Mouse (Mus musculus) MEL (cell line): ENCODE measurements around the gene Dglucy. TPM values are rescaled to one million over a fixed set of nuclear protein-coding genes. Genes with fewer than 3 reads are reported as not detected.
"Not testable (repeated sequence)": the region's sequence is repeated elsewhere in the genome, so short reads cannot be mapped to it uniquely, and the experiment has no call there.

Experiments
- DNase-seq: peaks from one replicate; pipeline ENCODE4 v3.0.0; 2011; ENCODE audit warnings: low read depth, low spot score
- H3K27ac ChIP-seq: 2 replicates; pipeline ENCODE4 v1.5.1; 2012; ENCODE audit warnings: low read depth, mild to moderate bottlenecking, control low read depth, low read length, moderate library complexity; ENCODE audit not compliant: control insufficient read depth
- H3K27me3 ChIP-seq, 2 experiments: fragments of 150-350 bp in 1 of 2; sonication (generic) in 1 of 2; 2 replicates each; pipeline ENCODE4 v1.6.1; 2012; ENCODE audit warnings: low read length in 2 of 2, mild to moderate bottlenecking in 2 of 2, improper control_type of control experiment in 1 of 2, moderate library complexity in 1 of 2; ENCODE audit not compliant: insufficient read depth in 2 of 2, control insufficient read depth in 1 of 2
- H3K36me3 ChIP-seq, 2 experiments: 2 replicates each; pipeline ENCODE4 v1.6.1; 2012 to 2014; ENCODE audit warnings: low read length in 2 of 2, improper control_type of control experiment in 1 of 2, inconsistent platforms in 1 of 2, mild to moderate bottlenecking in 1 of 2; ENCODE audit not compliant: insufficient read depth in 2 of 2, control insufficient read depth in 1 of 2
- H3K4me1 ChIP-seq, 2 experiments: fragments of 150-350 bp in 1 of 2; sonication (generic) in 1 of 2; 2 replicates each; pipeline ENCODE4 v1.6.1; 2012; ENCODE audit warnings: low read length in 2 of 2, improper control_type of control experiment in 1 of 2, mild to moderate bottlenecking in 1 of 2; ENCODE audit not compliant: insufficient read depth in 2 of 2, control insufficient read depth in 1 of 2
- H3K4me3 ChIP-seq, 2 experiments: fragments of 150-350 bp in 1 of 2; sonication (generic) in 1 of 2; 2 replicates each; pipeline ENCODE4 v1.5.1; 2012; ENCODE audit warnings: low read depth in 2 of 2, low read length in 2 of 2, mild to moderate bottlenecking in 2 of 2, moderate library complexity in 2 of 2, control low read depth in 1 of 2, improper control_type of control experiment in 1 of 2; ENCODE audit not compliant: control insufficient read depth in 1 of 2, insufficient read depth in 1 of 2
- H3K79me2 ChIP-seq: 2 replicates; pipeline ENCODE4 v1.6.1; 2012; ENCODE audit warnings: mild to moderate bottlenecking, low read length, moderate library complexity; ENCODE audit not compliant: control insufficient read depth, poor library complexity, insufficient read depth
- H3K9ac ChIP-seq: 2 replicates; pipeline ENCODE4 v1.6.1; 2012; ENCODE audit warnings: low read depth, mild to moderate bottlenecking, control low read depth, low read length, moderate library complexity; ENCODE audit not compliant: control insufficient read depth, poor library complexity, severe bottlenecking
- H3K9me3 ChIP-seq: fragments of 150-350 bp; sonication (generic); replicated peaks from 2 replicates; pipeline ENCODE4 v1.6.1; 2012; ENCODE audit warnings: mild to moderate bottlenecking, low read length, improper control_type of control experiment, moderate library complexity; ENCODE audit not compliant: insufficient read depth
- CHD1 ChIP-seq: IDR thresholded peaks from 2 replicates; pipeline ENCODE4 v1.6.1; 2012; ENCODE audit warnings: low read depth, mild to moderate bottlenecking, inconsistent platforms, low read length, improper control_type of control experiment
- CTCF ChIP-seq, 3 experiments: IDR thresholded peaks in 2 of 3; conservative IDR thresholded peaks in 1 of 3; 2 replicates each; pipeline ENCODE4 v1.5.1; 2011 to 2012; ENCODE audit warnings: low read length in 3 of 3, low read depth in 2 of 3, mild to moderate bottlenecking in 2 of 3, improper control_type of control experiment in 1 of 3, inconsistent platforms in 1 of 3, mixed read lengths in 1 of 3, moderate library complexity in 1 of 3; ENCODE audit not compliant: control insufficient read depth in 1 of 3, insufficient read depth in 1 of 3, poor library complexity in 1 of 3, severe bottlenecking in 1 of 3
- E2F4 ChIP-seq: IDR thresholded peaks from 2 replicates; pipeline ENCODE4 v1.6.1; 2011; ENCODE audit warnings: low read depth, low read length, improper control_type of control experiment, borderline replicate concordance
- EP300 ChIP-seq, 2 experiments: IDR thresholded peaks; 2 replicates each; pipeline ENCODE4 v1.6.1; 2011; ENCODE audit warnings: improper control_type of control experiment in 2 of 2, low read length in 2 of 2, low read depth in 1 of 2, mild to moderate bottlenecking in 1 of 2
- ETS1 ChIP-seq: IDR thresholded peaks from 2 replicates; pipeline ENCODE4 v1.6.1; 2012; ENCODE audit warnings: low read depth, mild to moderate bottlenecking, inconsistent platforms, low read length, improper control_type of control experiment, moderate library complexity
- GABPA ChIP-seq: IDR thresholded peaks from 2 replicates; pipeline ENCODE4 v1.6.1; 2012; ENCODE audit warnings: low read depth, mild to moderate bottlenecking, inconsistent platforms, low read length, improper control_type of control experiment, moderate library complexity
- HCFC1 ChIP-seq: IDR thresholded peaks from 2 replicates; pipeline ENCODE4 v1.6.1; 2012; ENCODE audit warnings: low read depth, mild to moderate bottlenecking, inconsistent platforms, low read length, improper control_type of control experiment, moderate library complexity
- JUND ChIP-seq: IDR thresholded peaks from 2 replicates; pipeline ENCODE4 v1.6.1; 2011; ENCODE audit warnings: low read depth, mild to moderate bottlenecking, improper control_type of control experiment, low read length
- KAT2A ChIP-seq: conservative IDR thresholded peaks from 2 replicates; pipeline ENCODE4 v1.6.1; 2012; ENCODE audit warnings: low read depth, low read length, improper control_type of control experiment, inconsistent platforms
- MAFK ChIP-seq: IDR thresholded peaks from 2 replicates; pipeline ENCODE4 v1.6.1; 2011; ENCODE audit warnings: low read depth, mild to moderate bottlenecking, low read length, improper control_type of control experiment, borderline replicate concordance
- MAX ChIP-seq: IDR thresholded peaks from 2 replicates; pipeline ENCODE4 v1.6.1; 2011; ENCODE audit warnings: low read length, improper control_type of control experiment
- MEF2A ChIP-seq: IDR thresholded peaks from 2 replicates; pipeline ENCODE4 v1.6.1; 2014; ENCODE audit warnings: low read depth, mild to moderate bottlenecking, inconsistent platforms, low read length, improper control_type of control experiment; ENCODE audit not compliant: poor library complexity, insufficient replicate concordance, severe bottlenecking; ENCODE audit errors: extremely low read depth
- MXI1 ChIP-seq: IDR thresholded peaks from 2 replicates; pipeline ENCODE4 v1.6.1; 2011; ENCODE audit warnings: mild to moderate bottlenecking, low read depth, low read length, improper control_type of control experiment
- MYB ChIP-seq: IDR thresholded peaks from 2 replicates; pipeline ENCODE4 v1.6.1; 2011; ENCODE audit warnings: mild to moderate bottlenecking, low read depth, low read length, improper control_type of control experiment
- NRF1 ChIP-seq: IDR thresholded peaks from 2 replicates; pipeline ENCODE4 v1.6.1; 2014; ENCODE audit warnings: low read depth, mild to moderate bottlenecking, inconsistent platforms, low read length, improper control_type of control experiment, moderate library complexity; ENCODE audit not compliant: poor library complexity, insufficient read depth, severe bottlenecking
- POLR2AphosphoS2 ChIP-seq: IDR thresholded peaks from 2 replicates; pipeline ENCODE4 v1.6.1; 2011; ENCODE audit warnings: low read length, improper control_type of control experiment
- POLR2AphosphoS5 ChIP-seq: IDR thresholded peaks from 2 replicates; pipeline ENCODE4 v1.6.1; 2012; ENCODE audit warnings: low read depth, borderline replicate concordance, mild to moderate bottlenecking, inconsistent platforms, low read length, moderate library complexity, mixed read lengths
- RCOR1 ChIP-seq: IDR thresholded peaks from 2 replicates; pipeline ENCODE4 v1.6.1; 2012; ENCODE audit warnings: low read depth, mild to moderate bottlenecking, inconsistent platforms, low read length, improper control_type of control experiment
- SIN3A ChIP-seq: IDR thresholded peaks from 2 replicates; pipeline ENCODE4 v1.6.1; 2012; ENCODE audit warnings: low read length, improper control_type of control experiment, inconsistent platforms
- TAL1 ChIP-seq: IDR thresholded peaks from 2 replicates; pipeline ENCODE4 v1.6.1; 2012; ENCODE audit warnings: mild to moderate bottlenecking, inconsistent platforms, low read length, moderate library complexity, mixed read lengths
- USF2 ChIP-seq, 2 experiments: IDR thresholded peaks; 2 replicates each; pipeline ENCODE4 v1.6.1; 2011 to 2012; ENCODE audit warnings: improper control_type of control experiment in 2 of 2, low read length in 2 of 2, borderline replicate concordance in 1 of 2, inconsistent platforms in 1 of 2, low read depth in 1 of 2, mild to moderate bottlenecking in 1 of 2; ENCODE audit not compliant: insufficient read depth in 1 of 2
- ZKSCAN1 ChIP-seq: IDR thresholded peaks from 2 replicates; pipeline ENCODE4 v1.6.1; 2012; ENCODE audit warnings: low read depth, mild to moderate bottlenecking, inconsistent platforms, low read length, improper control_type of control experiment, moderate library complexity
- ZNF384 ChIP-seq: IDR thresholded peaks from 2 replicates; pipeline ENCODE4 v1.6.1; 2012; ENCODE audit warnings: low read depth, mild to moderate bottlenecking, inconsistent platforms, low read length, improper control_type of control experiment
- polyA plus RNA-seq, 2 experiments: library from polyadenylated mRNA; stranded (reverse) in 1 of 2; unstranded in 1 of 2; fragments of >175 nt in 1 of 2; fragments of >200 nt in 1 of 2; gene quantifications; 2 replicates each; pipeline versions ENCODE4 v1.2.1 to v1.2.4; 2012; ENCODE audit warnings: low replicate concordance in 2 of 2, low read depth in 1 of 2; ENCODE audit not compliant: insufficient read length in 2 of 2, insufficient read depth in 1 of 2, missing spikeins in 1 of 2
- total RNA-seq: library from RNA; depleted of rRNA; stranded (reverse); fragments of 300-350 nt; gene quantifications from 2 replicates; pipeline ENCODE4 v1.2.3, GENCODE M21; 2012

Gene Dglucy
- total and polyA plus RNA-seq, 3 experiments = 0.03 TPM; not detected in 2

DNA sequence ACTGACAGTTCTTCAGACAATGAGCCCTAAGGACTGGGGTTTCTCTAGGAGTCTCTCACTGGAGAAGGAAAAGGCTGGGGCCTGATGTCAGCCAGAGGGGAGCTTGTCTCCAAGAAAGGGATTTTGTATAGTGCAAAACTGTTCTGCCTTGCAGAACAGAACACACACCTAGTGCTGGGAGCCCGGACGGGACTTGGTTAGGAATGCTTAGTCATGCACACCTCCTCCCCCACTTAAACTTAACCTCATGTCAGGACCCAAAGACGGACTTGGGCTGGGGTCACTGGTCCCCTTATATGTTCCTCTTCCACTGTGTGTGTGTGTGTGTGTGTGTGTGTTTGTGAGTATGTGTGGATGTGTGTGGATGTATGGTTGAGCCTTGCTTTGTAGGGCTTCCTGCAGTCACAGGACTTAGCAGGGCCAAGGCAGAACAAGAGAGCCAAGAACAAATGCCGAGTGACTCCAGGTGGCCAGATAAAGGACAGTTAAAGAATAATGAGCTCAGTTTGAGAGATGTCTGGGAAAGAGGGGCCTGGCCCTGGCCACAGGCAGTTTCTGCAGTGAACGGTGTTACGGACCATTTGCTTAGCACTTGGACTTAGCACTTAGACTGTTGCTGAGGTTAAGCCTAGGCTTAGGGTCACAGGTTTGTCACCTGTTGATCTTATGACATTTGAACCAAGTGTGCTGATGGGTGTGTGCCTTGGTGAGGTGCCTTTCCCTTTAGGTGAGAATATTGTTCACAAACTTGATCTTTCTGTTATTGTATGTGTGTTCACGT is 15.8 kb downstream of the Dglucy start:
- Histone ChIP-seq H3K79me2 (no peaks in the 10 kb centered on the region), H3K36me3 (no peaks in the 10 kb centered on the region), H3K9me3 (no peaks in the 10 kb centered on the region), H3K9ac (no peak overlapping the region), H3K27ac (no peak overlapping the region), H3K4me1 (no peaks in the 10 kb centered on the region), H3K4me3 (no peak overlapping the region), H3K27me3 (peaks cover 0 to 5% of the 10 kb centered on the region in 2 experiments; a peak in 3 of 4 replicates)
- no peak for DNase-seq
- TF ChIP-seq JUND = no peak
- TF ChIP-seq KAT2A = no peak
- TF ChIP-seq EP300 (IDR thresholded peaks at IDR 0.05; ENCODE audit: low read depth in 1 of 2, low read length in 2 of 2) = no peak
- no peak for TF ChIP-seq ZNF384
- TF ChIP-seq MXI1 = no peak
- no peak for TF ChIP-seq MAFK
- no peak for TF ChIP-seq MYB
- TF ChIP-seq E2F4 = no peak
- TF ChIP-seq ETS1 = no peak
- no peak for TF ChIP-seq POLR2AphosphoS5
- TF ChIP-seq POLR2AphosphoS2 = no peak

DNA sequence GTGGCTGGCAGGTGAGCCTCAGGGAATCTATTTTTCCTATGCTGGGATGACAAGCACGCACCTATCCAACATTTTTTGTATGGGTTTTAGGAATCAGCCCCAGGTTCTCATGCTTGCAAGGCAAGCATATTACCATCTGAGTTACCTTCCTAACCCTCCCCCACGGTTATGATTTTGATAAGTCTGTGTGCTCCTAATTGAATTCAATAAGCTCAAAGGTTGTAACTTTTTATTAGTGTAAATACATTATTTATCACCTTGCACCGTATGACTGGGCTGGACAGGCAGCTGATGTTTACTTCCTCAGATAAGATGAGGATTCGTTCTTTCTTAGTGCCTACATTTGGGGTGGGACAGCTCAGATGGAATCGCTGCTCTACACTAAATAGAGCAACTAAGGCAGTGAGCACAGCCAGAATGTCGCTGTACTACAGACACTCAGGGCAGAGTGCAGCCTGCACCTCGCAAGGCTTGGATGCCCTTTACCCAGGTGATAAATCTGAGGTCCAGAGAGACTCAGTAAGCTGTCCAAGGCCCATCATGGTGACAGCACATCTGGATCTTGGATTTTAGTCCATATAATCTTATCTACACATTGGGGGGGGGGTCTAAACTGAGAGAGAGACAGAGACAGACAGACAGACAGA is 16.7 kb downstream of the Dglucy start:
- DNase-seq = no peak
- H3K36me3 ChIP-seq = no peaks in the 10 kb centered on the region
- no peak overlapping the region for H3K27ac ChIP-seq
- peaks cover 0 to 2% of the 10 kb centered on the region in 2 experiments; a peak in 2 of 4 replicates for H3K27me3 ChIP-seq
- no peak overlapping the region for H3K9ac ChIP-seq
- H3K4me3 ChIP-seq = no peak overlapping the region
- TF ChIP-seq MXI1 (no peak), POLR2AphosphoS5 (no peak), NRF1 (no peak), RCOR1 (no peak), SIN3A (no peak), JUND (no peak), MYB (no peak), GABPA (no peak), ZKSCAN1 (no peak), KAT2A (no peak), TAL1 (no peak), HCFC1 (no peak), CTCF (IDR thresholded peaks at IDR 0.05 in 2 of 3, conservative IDR thresholded peaks at IDR 0.05 in 1 of 3; ENCODE audit: control insufficient read depth in 1 of 3, insufficient read depth in 1 of 3, low read depth in 2 of 3, low read length in 3 of 3, poor library complexity in 1 of 3, severe bottlenecking in 1 of 3) (no peak), MEF2A (no peak), MAX (no peak), CHD1 (no peak), USF2 (IDR thresholded peaks at IDR 0.05; ENCODE audit: borderline replicate concordance in 1 of 2, insufficient read depth in 1 of 2, low read depth in 1 of 2, low read length in 2 of 2) (no peak)
- H3K4me1 ChIP-seq = no peaks in the 10 kb centered on the region
- no peaks in the 10 kb centered on the region for H3K9me3 ChIP-seq
- H3K79me2 ChIP-seq = no peaks in the 10 kb centered on the region

DNA sequence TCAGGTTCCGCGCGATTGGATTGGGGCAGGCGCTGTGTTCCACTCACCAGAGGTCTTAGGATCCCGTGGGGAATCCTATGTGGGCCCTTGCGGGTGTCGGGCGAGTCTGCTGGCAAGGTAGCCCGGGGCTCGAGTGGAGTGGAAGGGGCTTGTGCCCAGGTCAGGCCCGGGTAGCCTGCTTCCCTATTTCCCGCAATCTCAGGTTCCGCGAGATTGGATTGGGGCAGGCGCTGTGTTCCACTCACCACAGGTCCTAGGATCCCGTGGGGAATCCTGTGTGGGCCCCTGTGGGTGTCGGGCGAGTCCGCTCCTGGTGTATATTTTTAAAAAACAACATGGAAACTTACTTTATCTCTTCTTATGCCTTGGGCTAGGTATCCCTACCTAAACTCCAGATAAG is 24.5 kb downstream of the Dglucy start:
- H3K4me1 ChIP-seq, DNase-seq, H3K4me3 ChIP-seq, H3K9ac ChIP-seq, H3K27ac ChIP-seq, H3K36me3 ChIP-seq, H3K9me3 ChIP-seq, H3K27me3 ChIP-seq, H3K79me2 ChIP-seq: not testable (repeated sequence)
